Mouse (Mus musculus): Measurements from ENCODE around the gene Slc25a45. TPM values are rescaled to one million over a fixed set of nuclear protein-coding genes. Genes with fewer than 3 reads are reported as not detected.

Gene Slc25a45
- polyA plus RNA-seq, 1 experiment from 2014 or later: 2.4 TPM

DNA sequence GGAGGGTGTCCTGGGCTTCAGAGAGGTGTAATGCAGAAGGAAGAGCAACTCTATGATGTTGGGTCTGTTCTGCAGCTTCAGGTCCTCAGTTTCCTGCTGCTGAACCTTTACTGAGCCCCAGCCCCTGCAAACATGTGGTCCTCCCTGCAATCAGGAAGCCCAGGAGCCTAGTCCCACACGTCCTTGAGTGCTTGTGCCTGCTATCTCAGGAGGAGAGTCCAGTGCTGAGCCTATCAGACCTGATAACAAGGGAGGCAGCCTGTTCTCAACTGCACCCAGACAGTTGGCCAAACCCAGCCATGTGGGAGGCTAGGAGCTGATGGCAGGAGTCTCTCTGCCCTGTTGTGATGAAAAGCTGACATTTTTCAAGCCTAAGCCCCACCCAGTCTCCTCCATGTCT lies 6.3 kb downstream of the Slc25a45 start:
- Histone ChIP-seq H3K4me1 (ENCODE audit: insufficient read depth) (no peaks in the 10 kb centered on the region), H3K9me3 (ENCODE audit: low read depth, low read length) (no peaks in the 10 kb centered on the region), H3K4me3 (ENCODE audit: low read depth, low read length) (no peak overlapping the region), H3K4me2 (no peak overlapping the region), H3K9ac (no peak overlapping the region), H3K27ac (ENCODE audit: low read depth) (no peak overlapping the region), H3K27me3 (ENCODE audit: insufficient read depth, low read length) (no peaks in the 10 kb centered on the region), H3K36me3 (ENCODE audit: insufficient read depth) (no peaks in the 10 kb centered on the region)
- no peak for TF ChIP-seq CTCF (IDR thresholded peaks at IDR 0.05; ENCODE audit: low read depth)
- WGBS: 25% methylated on average over 1 of the region's 1 CpGs
- ATAC-seq (ENCODE audit: insufficient read depth) (no peak), DNase-seq (no peak)

DNA sequence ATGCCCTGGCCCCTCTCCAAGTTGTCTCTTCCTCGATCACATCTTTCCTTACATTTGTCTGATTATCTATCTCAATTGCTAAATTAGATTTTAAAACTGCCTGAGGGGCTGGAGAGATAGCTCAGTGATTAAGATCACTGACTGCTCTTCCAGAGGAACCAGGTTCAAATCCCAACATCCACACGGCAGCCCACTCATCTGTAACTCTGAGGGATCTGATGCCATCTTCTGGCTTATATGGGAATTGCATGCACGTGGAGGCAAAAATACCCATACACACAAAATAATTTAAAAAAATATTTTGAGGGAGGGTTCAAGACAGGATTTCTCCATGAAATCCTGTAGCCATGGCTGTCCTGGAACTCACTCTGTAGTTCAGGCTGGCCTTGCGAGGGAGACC lies 8.2 kb downstream of the Slc25a45 start:
- TF ChIP-seq CTCF (IDR thresholded peaks at IDR 0.05; ENCODE audit: low read depth): peak; percentile 63
- Histone ChIP-seq H3K36me3 (ENCODE audit: insufficient read depth) (no peaks in the 10 kb centered on the region), H3K4me1 (ENCODE audit: insufficient read depth) (no peaks in the 10 kb centered on the region), H3K27ac (ENCODE audit: low read depth) (no peak overlapping the region), H3K4me3 (ENCODE audit: low read depth, low read length) (no peak overlapping the region), H3K4me2 (no peak overlapping the region), H3K9me3 (ENCODE audit: low read depth, low read length) (no peaks in the 10 kb centered on the region), H3K9ac (no peak overlapping the region), H3K27me3 (ENCODE audit: insufficient read depth, low read length) (no peaks in the 10 kb centered on the region)
- 62% methylated on average over 4 of the region's 4 CpGs for WGBS
- no peak for ATAC-seq (ENCODE audit: insufficient read depth)
- DNase-seq: peak; percentile 66

DNA sequence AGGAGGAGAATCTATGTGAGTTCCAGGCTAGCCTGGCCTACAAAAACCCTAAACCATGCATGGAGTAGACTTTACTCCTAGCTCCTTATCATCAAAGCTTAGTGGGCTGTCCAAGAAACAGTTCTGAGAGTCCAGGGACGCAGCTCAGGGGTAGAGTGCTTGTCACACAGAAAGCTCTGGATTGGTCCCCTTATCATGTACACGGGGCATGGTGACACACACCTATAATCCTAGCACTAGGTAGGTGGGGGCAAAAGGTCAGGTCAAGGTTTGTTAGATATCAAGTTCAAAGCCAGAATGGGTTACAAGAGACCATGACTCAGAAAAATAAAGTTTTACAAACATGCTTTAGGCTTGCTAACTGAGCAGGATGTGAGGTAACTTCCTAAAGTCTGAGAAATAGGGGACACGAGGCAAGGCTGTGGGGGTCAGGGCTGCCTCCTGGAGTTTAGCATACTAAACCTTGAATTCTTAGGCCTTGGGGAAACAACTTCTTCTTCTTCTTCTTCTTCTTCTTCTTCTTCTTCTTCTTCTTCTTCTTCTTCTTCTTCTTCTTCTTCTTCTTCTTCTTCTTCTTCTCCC lies 9.7 kb downstream of the Slc25a45 start:
- TF ChIP-seq CTCF (IDR thresholded peaks at IDR 0.05; ENCODE audit: low read depth): no peak
- 70% methylated on average over 3 of the region's 3 CpGs for WGBS
- no peak overlapping the region for H3K4me3 ChIP-seq (ENCODE audit: low read depth, low read length)
- 0 out of 2 replicates have a peak, but pooled peaks cover 2% of the 10 kb centered on the region for H3K36me3 ChIP-seq (ENCODE audit: insufficient read depth)
- H3K27me3 ChIP-seq (ENCODE audit: insufficient read depth, low read length): no peaks in the 10 kb centered on the region
- H3K27ac ChIP-seq (ENCODE audit: low read depth): no peak overlapping the region
- ATAC-seq (ENCODE audit: insufficient read depth): no peak
- H3K4me1 ChIP-seq (ENCODE audit: insufficient read depth): no peaks in the 10 kb centered on the region
- no peak overlapping the region for H3K4me2 ChIP-seq
- H3K9ac ChIP-seq: no peak overlapping the region
- no peak for DNase-seq
- no peaks in the 10 kb centered on the region for H3K9me3 ChIP-seq (ENCODE audit: low read depth, low read length)

DNA sequence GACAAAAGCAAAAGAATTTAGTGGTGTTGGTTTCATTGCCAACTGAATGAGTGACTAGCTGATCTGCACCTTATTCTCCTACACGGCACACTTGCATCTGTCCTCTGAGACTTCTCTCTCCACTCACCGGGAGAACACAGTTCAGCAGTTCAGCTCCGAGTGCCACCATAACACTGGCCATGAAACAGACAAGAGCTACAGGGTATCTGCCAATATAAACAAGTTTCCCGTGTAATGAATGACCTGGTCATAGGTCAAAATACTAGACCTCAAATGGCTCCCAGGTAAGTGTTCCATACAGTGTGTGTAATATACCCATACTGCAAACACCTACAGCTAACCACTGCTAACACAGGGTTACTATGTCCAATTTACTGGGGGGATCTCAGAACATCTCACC lies 11.6 kb downstream of the Slc25a45 start:
- ATAC-seq (ENCODE audit: insufficient read depth): no peak
- no peaks in the 10 kb centered on the region for H3K27me3 ChIP-seq (ENCODE audit: insufficient read depth, low read length)
- H3K4me1 ChIP-seq (ENCODE audit: insufficient read depth): 0 out of 2 replicates have a peak, but pooled peaks cover 3% of the 10 kb centered on the region
- no peak overlapping the region for H3K4me2 ChIP-seq
- WGBS: 38% methylated on average over 4 of the region's 4 CpGs
- no peaks in the 10 kb centered on the region for H3K9me3 ChIP-seq (ENCODE audit: low read depth, low read length)
- no peak overlapping the region for H3K4me3 ChIP-seq (ENCODE audit: low read depth, low read length)
- H3K27ac ChIP-seq (ENCODE audit: low read depth): no peak overlapping the region
- H3K9ac ChIP-seq: no peak overlapping the region
- 0 out of 2 replicates have a peak, but pooled peaks cover 6% of the 10 kb centered on the region for H3K36me3 ChIP-seq (ENCODE audit: insufficient read depth)
- no peak for TF ChIP-seq CTCF (IDR thresholded peaks at IDR 0.05; ENCODE audit: low read depth)
- DNase-seq: no peak

DNA sequence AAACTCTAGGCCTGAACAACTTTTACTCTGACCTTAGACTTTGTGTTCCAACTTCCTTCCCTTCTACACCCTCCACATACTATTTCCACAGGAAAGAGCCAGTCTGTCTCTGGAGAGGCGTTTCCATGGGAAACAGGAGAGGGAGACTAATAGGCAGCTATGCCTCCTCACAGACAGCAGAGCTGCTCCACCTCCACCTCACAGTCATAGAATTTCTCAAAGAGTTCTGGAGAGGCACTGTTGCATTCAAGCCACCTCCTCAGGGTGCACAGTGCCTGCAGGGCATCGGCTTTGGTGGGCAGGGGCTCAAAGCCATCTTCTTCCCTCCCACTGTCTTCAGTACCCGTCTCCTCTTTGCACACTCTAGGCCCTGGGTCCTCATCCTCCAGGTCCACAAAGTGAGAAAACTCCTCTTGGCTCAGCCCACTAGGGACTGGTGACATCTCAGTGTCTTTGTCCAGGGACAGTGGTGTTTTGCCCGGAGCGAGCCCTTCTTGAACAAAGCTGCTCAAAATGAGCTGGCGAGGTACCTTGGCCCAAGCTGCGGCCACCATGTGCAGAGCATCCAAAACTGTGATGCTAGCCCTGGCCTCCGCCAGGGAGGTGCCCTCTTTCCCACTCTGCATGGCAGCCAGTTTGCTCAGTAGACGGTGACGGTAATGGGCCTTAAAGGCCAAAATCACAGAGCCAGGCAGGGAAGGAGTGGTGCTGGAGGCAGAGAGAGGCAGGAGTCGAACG lies 14.1 kb downstream of the Slc25a45 start:
- WGBS: 93% methylated on average over 12 of the region's 12 CpGs
- 0 out of 2 replicates have a peak, but pooled peaks cover 3% of the 10 kb centered on the region for H3K4me1 ChIP-seq (ENCODE audit: insufficient read depth)
- no peak for DNase-seq
- TF ChIP-seq CTCF (IDR thresholded peaks at IDR 0.05; ENCODE audit: low read depth): no peak
- no peak overlapping the region for H3K4me2 ChIP-seq
- no peak overlapping the region for H3K4me3 ChIP-seq (ENCODE audit: low read depth, low read length)
- H3K9ac ChIP-seq: no peak overlapping the region
- H3K27ac ChIP-seq (ENCODE audit: low read depth): no peak overlapping the region
- H3K36me3 ChIP-seq (ENCODE audit: insufficient read depth): peaks cover 20% of the 10 kb centered on the region
- no peaks in the 10 kb centered on the region for H3K27me3 ChIP-seq (ENCODE audit: insufficient read depth, low read length)
- H3K9me3 ChIP-seq (ENCODE audit: low read depth, low read length): no peaks in the 10 kb centered on the region
- no peak for ATAC-seq (ENCODE audit: insufficient read depth)

DNA sequence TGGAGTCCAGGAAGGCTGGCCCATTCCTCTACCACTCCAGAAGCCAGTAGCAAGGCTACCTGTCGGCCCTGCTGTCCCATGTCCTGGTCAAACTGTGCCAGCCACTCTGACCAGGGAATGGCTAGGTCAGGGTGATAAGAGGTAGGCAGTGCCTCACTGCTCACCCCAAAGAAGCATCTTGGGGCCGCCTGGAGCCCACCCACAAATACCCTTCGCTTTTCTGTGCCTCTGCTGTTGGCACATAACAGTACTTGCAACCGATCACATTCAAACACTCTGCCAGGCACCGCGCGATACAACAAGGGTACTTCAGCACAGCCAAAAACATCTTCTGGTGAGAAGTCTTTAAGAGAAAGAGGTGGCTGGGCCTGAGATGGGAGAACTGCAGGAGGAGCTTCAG lies 14.7 kb downstream of the Slc25a45 start:
- ATAC-seq (ENCODE audit: insufficient read depth) (no peak), DNase-seq (no peak)
- H3K27ac ChIP-seq (ENCODE audit: low read depth): no peak overlapping the region
- no peaks in the 10 kb centered on the region for H3K9me3 ChIP-seq (ENCODE audit: low read depth, low read length)
- no peak overlapping the region for H3K4me2 ChIP-seq
- H3K27me3 ChIP-seq (ENCODE audit: insufficient read depth, low read length): no peaks in the 10 kb centered on the region
- TF ChIP-seq CTCF (IDR thresholded peaks at IDR 0.05; ENCODE audit: low read depth): no peak
- H3K36me3 ChIP-seq (ENCODE audit: insufficient read depth): peaks cover 23% of the 10 kb centered on the region
- 0 out of 2 replicates have a peak, but pooled peaks cover 3% of the 10 kb centered on the region for H3K4me1 ChIP-seq (ENCODE audit: insufficient read depth)
- H3K4me3 ChIP-seq (ENCODE audit: low read depth, low read length): no peak overlapping the region
- no peak overlapping the region; the same call in 1 of the 2 replicates for H3K9ac ChIP-seq
- WGBS: 89% methylated on average over 7 of the region's 7 CpGs

DNA sequence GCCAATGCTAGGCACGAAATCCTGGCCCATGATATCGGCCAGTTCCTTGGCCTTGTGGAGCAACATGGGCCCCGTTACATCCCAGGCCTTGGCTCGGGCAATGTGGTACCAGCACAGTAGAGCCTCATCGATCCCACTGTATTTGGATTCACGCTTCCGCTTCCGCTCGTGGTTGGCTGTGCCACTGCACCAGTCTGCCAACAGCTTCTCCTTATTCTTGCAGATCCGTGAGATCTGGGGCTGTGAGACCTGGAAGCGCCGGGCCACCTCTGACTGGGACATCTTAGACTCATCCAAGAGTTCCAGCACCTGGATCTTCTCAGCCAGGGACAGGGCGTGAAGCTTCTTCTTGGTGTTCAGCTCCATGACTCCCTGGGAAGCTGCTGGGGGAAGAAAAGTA lies 15.1 kb downstream of the Slc25a45 start:
- no peaks in the 10 kb centered on the region for H3K27me3 ChIP-seq (ENCODE audit: insufficient read depth, low read length)
- peak overlapping the region; percentile 75; the same call in 1 of the 2 replicates for H3K9ac ChIP-seq
- DNase-seq (no peak), ATAC-seq (ENCODE audit: insufficient read depth) (no peak)
- H3K4me3 ChIP-seq (ENCODE audit: low read depth, low read length): no peak overlapping the region
- H3K36me3 ChIP-seq (ENCODE audit: insufficient read depth): peaks cover 27% of the 10 kb centered on the region
- H3K27ac ChIP-seq (ENCODE audit: low read depth): no peak overlapping the region
- no peak for TF ChIP-seq CTCF (IDR thresholded peaks at IDR 0.05; ENCODE audit: low read depth)
- 0 out of 2 replicates have a peak, but pooled peaks cover 3% of the 10 kb centered on the region for H3K4me1 ChIP-seq (ENCODE audit: insufficient read depth)
- no peaks in the 10 kb centered on the region for H3K9me3 ChIP-seq (ENCODE audit: low read depth, low read length)
- 92% methylated on average over 13 of the region's 13 CpGs for WGBS
- peak overlapping the region; percentile 89 for H3K4me2 ChIP-seq

Measured in lung, embryonic 14.5 days (tissue).